Mouse (Mus musculus) heart, postnatal 4 days (tissue): Measurements from ENCODE around the gene Larp4. TPM values are rescaled to one million over a fixed set of nuclear protein-coding genes. Genes with fewer than 3 reads are reported as not detected.

Source experiments
- DNase-seq: peaks from one replicate; pipeline ENCODE4 v3.0.0; 2021
- total RNA-seq, 2 experiments: library from RNA; stranded (reverse); gene quantifications; 2 replicates each; pipeline ENCODE4 v1.2.3; 2021

Gene Larp4
- total RNA-seq, 2 experiments from 2014 or later, result 76.4 to 85.7 TPM

- DNase-seq, result no peak
These were observed 36.3 kb downstream of the Larp4 start for GRCm38 (mm10) chr15:100006180-100006579.

- no peak for DNase-seq
These were observed 48.5 kb downstream of the Larp4 start for GRCm38 (mm10) chr15:100018280-100018899.

GRCm38 (mm10) chr15:100021175-100021574, 51.3 kb downstream of the Larp4 start:
- no peak for DNase-seq

- DNase-seq, result peak; percentile 69
These were observed 53.1 kb downstream of the Larp4 start for GRCm38 (mm10) chr15:100022923-100023322.

GRCm38 (mm10) chr15:100025076-100025834, 55.4 kb downstream of the Larp4 start:
- DNase-seq, result no peak

- no peak for DNase-seq
These were observed 58.3 kb downstream of the Larp4 start for GRCm38 (mm10) chr15:100028133-100028532.

- no peak for DNase-seq
These were observed 59.6 kb downstream of the Larp4 start for GRCm38 (mm10) chr15:100029497-100029896.

- no peak for DNase-seq
These were observed 60.0 kb downstream of the Larp4 start for GRCm38 (mm10) chr15:100029900-100030299.

- no peak for DNase-seq
These were observed 62.7 kb downstream of the Larp4 start for GRCm38 (mm10) chr15:100032546-100032945.

- DNase-seq, result peak; percentile 99
These were observed 68.7 kb downstream of the Larp4 start, which contains the start of gene Dip2b for GRCm38 (mm10) chr15:100038470-100038971. TSS of gene Dip2b (plus strand) at chr15:100038664.

- DNase-seq, result peak; percentile 62
These were observed 69.3 kb downstream of the Larp4 start for GRCm38 (mm10) chr15:100039001-100039701.

GRCm38 (mm10) chr15:100040541-100041266, 70.8 kb downstream of the Larp4 start:
- DNase-seq, result peak; percentile 27

- no peak for DNase-seq
These were observed 71.6 kb downstream of the Larp4 start for GRCm38 (mm10) chr15:100041267-100042047.

GRCm38 (mm10) chr15:100042048-100042400, 72.2 kb downstream of the Larp4 start:
- DNase-seq, result no peak

- no peak for DNase-seq
These were observed 75.7 kb downstream of the Larp4 start for GRCm38 (mm10) chr15:100045576-100045975.

- no peak for DNase-seq
These were observed 79.7 kb downstream of the Larp4 start for GRCm38 (mm10) chr15:100049496-100050087.

GRCm38 (mm10) chr15:100050940-100051339, 81.1 kb downstream of the Larp4 start:
- no peak for DNase-seq

- no peak for DNase-seq
These were observed 82.9 kb downstream of the Larp4 start for GRCm38 (mm10) chr15:100052726-100053125.

- no peak for DNase-seq
These were observed 86.6 kb downstream of the Larp4 start for GRCm38 (mm10) chr15:100056397-100056908.

GRCm38 (mm10) chr15:100057698-100058097, 87.8 kb downstream of the Larp4 start:
- no peak for DNase-seq

GRCm38 (mm10) chr15:100058143-100058542, 88.3 kb downstream of the Larp4 start:
- DNase-seq, result no peak
